Mouse (Mus musculus) olfactory bulb, adult 2 months (tissue): Measurements from ENCODE around the gene Tex48.

Source experiments
- CTCF ChIP-seq: fragments of 200-500 bp; IDR thresholded peaks from 2 replicates; pipeline ENCODE4 v1.5.1; 2012; ENCODE audit warnings: low read depth, mild to moderate bottlenecking, low read length, moderate library complexity; ENCODE audit not compliant: insufficient read depth
- POLR2A ChIP-seq: fragments of 200-500 bp; IDR thresholded peaks from 2 replicates; pipeline ENCODE4 v1.6.1; 2012; ENCODE audit warnings: mild to moderate bottlenecking, low read depth, low read length, moderate library complexity; ENCODE audit not compliant: insufficient read depth

DNA sequence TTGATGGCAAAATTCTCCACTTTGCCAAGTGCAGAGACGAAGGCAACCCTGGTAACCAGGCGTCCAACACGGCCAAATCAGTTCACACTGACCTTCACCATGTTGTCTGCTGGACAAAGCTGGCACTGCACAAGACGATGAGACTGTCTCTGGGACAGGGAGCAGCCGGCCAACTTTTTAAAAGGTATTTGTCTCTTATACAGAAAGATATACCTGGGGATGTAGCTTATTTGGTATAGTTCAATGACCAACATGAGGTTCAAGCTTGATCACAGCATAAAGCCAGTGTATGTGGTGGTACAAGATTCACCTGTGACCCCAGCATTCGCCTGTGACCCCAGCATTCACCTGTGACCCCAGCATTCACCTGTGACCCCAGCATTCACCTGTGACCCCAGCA lies 41.1 kb upstream of the Tex48 start, which contains the start of gene Gm11214:
- TF ChIP-seq POLR2A, result no peak
- TF ChIP-seq CTCF, result no peak
